14 mouse cellular contexts compared by ENCODE assay signal in the genomic region with DNA sequence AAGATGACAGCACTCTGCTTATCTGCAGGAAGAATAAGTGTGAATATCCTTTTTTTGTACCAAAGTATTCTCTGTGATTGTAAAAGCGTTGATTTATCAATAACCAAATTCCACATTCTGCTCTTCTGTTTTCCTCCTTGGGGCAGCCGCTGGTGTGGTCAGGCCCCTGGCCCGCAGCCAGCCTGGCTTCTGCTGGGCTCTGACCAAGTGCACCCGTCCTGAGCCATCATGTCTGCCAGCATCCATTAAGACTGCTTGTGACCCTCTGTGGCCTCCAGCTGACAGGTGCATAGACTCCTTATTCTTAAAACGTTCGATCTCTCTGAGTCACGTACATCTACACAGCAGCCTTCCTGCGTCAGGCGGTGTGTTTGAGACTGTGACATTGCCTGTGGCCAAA. TPM values are rescaled to one million over a fixed set of nuclear protein-coding genes. Genes with fewer than 3 reads are reported as not detected.
"Had no signal": no experiment of that assay in that cellular context is flagged by ENCODE, and none has a peak within 500 bp of the region (broad histone marks: within the 10 kb centered on the region; RNA-seq: fewer than 3 reads in every experiment).

No protein-coding gene starts in this region.

- DNase-seq: liver, postnatal 0 days; lung, adult 2 months; lung, postnatal 14 days; lung, postnatal 36 days; right cerebral cortex, postnatal 14 days; thymus, adult 2 months; thymus, postnatal 25 days; thymus, postnatal 4 days had no signal

- ATAC-seq: liver, postnatal 0 days; lung, postnatal 0 days; midbrain, embryonic 13.5 days; midbrain, embryonic 15.5 days had no signal

RNA-seq across cellular contexts. Expression of a gene that starts 58.9 kb away (rescaled TPM):
- total RNA-seq: monocyte, adult 5-6 weeks; neutrophil, adult 5-6 weeks had no signal
- polyA plus RNA-seq: macrophage had no signal
